Mouse (Mus musculus) midbrain, embryonic 12.5 days (tissue): ENCODE results near the gene St7. TPM values are rescaled to one million over a fixed set of nuclear protein-coding genes. Genes with fewer than 3 reads are reported as not detected.

Experiments used
- ATAC-seq: fragments of 200-750 bp; cut with Nextera tagmentation; 2 replicates; pipeline ENCODE4 v1.8.0; 2017; ENCODE audit warnings: low read depth, moderate TSS enrichment, moderate library complexity; ENCODE audit not compliant: low FRiP score
- H3K27ac ChIP-seq: fragments of 300-500 bp; sonication (generic); replicated peaks from 2 replicates; pipeline ENCODE4 v1.5.1; 2016; ENCODE audit warnings: mild to moderate bottlenecking
- H3K27me3 ChIP-seq: fragments of 300-500 bp; sonication (generic); 2 replicates; pipeline ENCODE4 v1.6.1; 2016; ENCODE audit warnings: mild to moderate bottlenecking
- H3K36me3 ChIP-seq: fragments of 300-500 bp; sonication (generic); 2 replicates; pipeline ENCODE4 v1.6.1; 2016
- H3K4me1 ChIP-seq: fragments of 300-500 bp; sonication (generic); 2 replicates; pipeline ENCODE4 v1.6.1; 2016
- H3K4me2 ChIP-seq: fragments of 300-500 bp; sonication (generic); replicated peaks from 2 replicates; pipeline ENCODE4 v1.6.1; 2016; ENCODE audit warnings: mild to moderate bottlenecking, moderate library complexity
- H3K4me3 ChIP-seq: fragments of 300-500 bp; sonication (generic); 2 replicates; pipeline ENCODE4 v1.5.1; 2016; ENCODE audit warnings: mild to moderate bottlenecking
- H3K9ac ChIP-seq: fragments of 300-500 bp; sonication (generic); replicated peaks from 2 replicates; pipeline ENCODE4 v1.6.1; 2016; ENCODE audit warnings: mild to moderate bottlenecking, moderate library complexity
- H3K9me3 ChIP-seq: fragments of 300-500 bp; sonication (generic); 2 replicates; pipeline ENCODE4 v1.6.1; 2016; ENCODE audit warnings: mild to moderate bottlenecking
- WGBS: fragments of 180-500 bp; shearing (Covaris S2); methylation state at CpG from one replicate; pipeline ENCODE4 v1.1.7; 2016; 5-methylcytosine and 5-hydroxymethylcytosine counted together
- polyA plus RNA-seq: library from polyadenylated mRNA; unstranded; fragments of >200 nt; fragmentation: Nextera tagmentation; extraction: Ambion mirVana; gene quantifications from 2 replicates; pipeline ENCODE4 v1.2.1, GENCODE M21; 2016

The St7 gene
- polyA plus RNA-seq, 1 experiment from 2014 or later, result 51.6 TPM

- Histone ChIP-seq H3K9me3 (no peaks in the 10 kb centered on the region), H3K27me3 (no peaks in the 10 kb centered on the region), H3K4me3 (no peak overlapping the region), H3K27ac (no peak overlapping the region), H3K36me3 (no peaks in the 10 kb centered on the region), H3K9ac (no peak overlapping the region), H3K4me2 (no peak overlapping the region), H3K4me1 (no peaks in the 10 kb centered on the region)
- ATAC-seq, result no peak
- 56% methylated on average over 1 of the region's 1 CpGs for WGBS
Measured at GRCm38 (mm10) chr6:17977165-17977564, 284.4 kb downstream of the St7 start.

- ATAC-seq, result no peak
- WGBS, result 83% methylated on average over 5 of the region's 5 CpGs
- Histone ChIP-seq H3K9me3 (no peaks in the 10 kb centered on the region), H3K27me3 (no peaks in the 10 kb centered on the region), H3K9ac (no peak overlapping the region), H3K36me3 (no peaks in the 10 kb centered on the region), H3K4me1 (no peaks in the 10 kb centered on the region), H3K4me2 (no peak overlapping the region), H3K4me3 (no peak overlapping the region), H3K27ac (no peak overlapping the region)
Measured at GRCm38 (mm10) chr6:17978324-17978723, 285.6 kb downstream of the St7 start.

- Histone ChIP-seq H3K27me3 (no peaks in the 10 kb centered on the region), H3K9ac (no peak overlapping the region), H3K36me3 (no peaks in the 10 kb centered on the region), H3K4me1 (no peaks in the 10 kb centered on the region), H3K4me2 (no peak overlapping the region), H3K27ac (no peak overlapping the region), H3K9me3 (no peaks in the 10 kb centered on the region), H3K4me3 (no peak overlapping the region)
- WGBS, result 88% methylated on average over 3 of the region's 3 CpGs
- ATAC-seq, result no peak
Measured at GRCm38 (mm10) chr6:17978881-17979280, 286.1 kb downstream of the St7 start.

- Histone ChIP-seq H3K4me2 (no peak overlapping the region), H3K36me3 (no peaks in the 10 kb centered on the region), H3K4me3 (no peak overlapping the region), H3K9ac (no peak overlapping the region), H3K9me3 (no peaks in the 10 kb centered on the region), H3K27me3 (no peaks in the 10 kb centered on the region), H3K27ac (no peak overlapping the region), H3K4me1 (no peaks in the 10 kb centered on the region)
- 90% methylated on average over 1 of the region's 1 CpGs for WGBS
- no peak for ATAC-seq
Measured at GRCm38 (mm10) chr6:17979361-17979760, 286.6 kb downstream of the St7 start.

GRCm38 (mm10) chr6:17990173-17991028, 297.7 kb downstream of the St7 start:
- no peak overlapping the region for H3K4me3 ChIP-seq
- no peak overlapping the region for H3K9ac ChIP-seq
- no peak overlapping the region for H3K4me2 ChIP-seq
- no peaks in the 10 kb centered on the region for H3K36me3 ChIP-seq
- no peaks in the 10 kb centered on the region for H3K9me3 ChIP-seq
- 93% methylated on average over 9 of the region's 9 CpGs for WGBS
- no peak overlapping the region for H3K27ac ChIP-seq
- H3K4me1 ChIP-seq, result peaks cover 3% of the 10 kb centered on the region; the same call in 1 of the 2 replicates
- no peak for ATAC-seq
- no peaks in the 10 kb centered on the region for H3K27me3 ChIP-seq

- Histone ChIP-seq H3K27me3 (no peaks in the 10 kb centered on the region), H3K27ac (no peak overlapping the region), H3K4me2 (no peak overlapping the region), H3K9me3 (no peaks in the 10 kb centered on the region), H3K36me3 (no peaks in the 10 kb centered on the region), H3K9ac (no peak overlapping the region), H3K4me1 (peaks cover 3% of the 10 kb centered on the region; the same call in 1 of the 2 replicates), H3K4me3 (no peak overlapping the region)
- 70% methylated on average over 7 of the region's 7 CpGs for WGBS
- no peak for ATAC-seq
Measured at GRCm38 (mm10) chr6:17991625-17992024, 298.9 kb downstream of the St7 start.

Other genes starting within 250 kb of the St7 start
- 1.9 and 2.5 TPM in 2 replicates for gene Met, start 229.1 kb upstream of the St7 start, polyA plus RNA-seq
- gene Capza2, start 56.7 kb upstream of the St7 start, polyA plus RNA-seq, result 239 and 240 TPM in 2 replicates